Mouse (Mus musculus) naive thymus-derived CD4-positive, alpha-beta T cell, adult 2 months (primary cell): ENCODE data around the gene Klhdc3.
A peak's percentile ranks its signal among the peaks of the same experiment; 100 is the strongest.

Experiments
- DNase-seq: peaks from one replicate; pipeline ENCODE4 v3.0.0-alpha.2; 2011; ENCODE audit warnings: low read depth

Gene Klhdc3

GRCm38 (mm10) chr17:46680760-46681373 is at the start of gene Klhdc3:
Klhdc3 (minus strand) TSS chr17:46680914.
- peak; percentile 98 for DNase-seq

GRCm38 (mm10) chr17:46728904-46729318 is 48.2 kb upstream of the Klhdc3 start, which contains the start of gene Gnmt:
Gnmt (minus strand) TSS chr17:46729168.
- no peak for DNase-seq

- no peak for DNase-seq
Observed at GRCm38 (mm10) chr17:46728496-46728895, 47.8 kb upstream of the Klhdc3 start.

- DNase-seq, result no peak
Observed at GRCm38 (mm10) chr17:46728021-46728420, 47.3 kb upstream of the Klhdc3 start.

DNA sequence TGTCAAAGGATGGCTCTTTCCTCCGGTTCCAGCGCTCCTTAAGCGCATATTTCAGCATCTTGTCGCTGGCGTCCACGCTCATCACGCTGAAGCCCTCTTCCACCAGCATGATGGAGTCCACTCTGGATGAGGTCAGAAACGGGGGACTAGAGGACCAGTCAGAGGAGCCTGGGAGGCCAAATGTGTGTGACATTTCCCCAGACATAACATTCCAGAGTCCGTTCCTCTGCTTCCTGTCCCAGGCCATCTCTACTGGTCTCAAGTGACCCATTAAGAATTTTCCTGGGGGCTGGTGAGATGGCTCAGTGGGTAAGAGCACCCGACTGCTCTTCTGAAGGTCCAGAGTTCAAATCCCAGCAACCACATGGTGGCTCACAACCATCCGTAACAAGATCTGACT is 46.6 kb upstream of the Klhdc3 start:
- no peak for DNase-seq

DNA sequence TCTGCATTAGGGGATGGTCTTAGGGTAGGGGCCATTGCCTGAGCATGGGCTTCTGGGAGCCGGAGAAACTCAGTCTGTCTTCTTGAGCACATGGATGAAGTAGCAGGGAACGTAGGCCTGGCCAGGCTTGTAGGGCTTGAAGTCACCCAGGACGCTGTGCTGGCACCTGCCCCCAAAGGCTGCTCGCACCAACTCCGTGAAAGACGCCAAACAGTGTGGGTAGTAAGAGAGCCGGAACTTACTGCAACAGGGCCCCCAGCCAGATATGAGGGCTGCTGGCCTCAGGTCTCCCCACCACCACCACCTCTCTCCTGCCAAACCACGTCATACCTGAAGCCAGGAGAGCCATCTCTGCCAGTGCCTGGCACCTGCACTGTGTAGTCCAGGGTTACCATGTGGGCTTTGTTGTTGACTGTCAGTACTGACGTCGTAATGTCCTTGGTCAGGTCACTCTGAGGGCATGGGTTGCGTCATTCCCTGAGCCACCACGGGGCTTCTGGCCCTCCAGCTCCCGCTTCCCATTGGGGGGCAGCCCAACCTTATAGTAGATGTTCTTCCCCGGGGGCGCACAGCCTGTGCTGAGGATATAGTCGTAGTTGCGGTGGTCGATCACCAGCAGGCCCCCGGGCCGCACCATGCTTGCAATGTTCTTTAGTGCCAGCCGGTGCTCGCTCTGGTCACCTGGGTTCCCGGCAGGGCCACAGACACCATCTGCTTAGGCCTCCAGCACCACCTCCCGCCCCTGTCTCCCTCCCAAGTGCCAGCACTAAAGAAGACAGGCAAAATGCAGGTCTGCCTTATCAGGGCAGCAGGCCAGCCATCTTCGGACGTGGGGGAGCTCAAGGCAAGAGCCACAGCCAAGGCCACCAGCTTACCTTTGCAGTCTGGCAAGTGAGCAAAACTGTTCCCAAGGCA is 45.3 kb upstream of the Klhdc3 start:
- DNase-seq, result no peak

DNA sequence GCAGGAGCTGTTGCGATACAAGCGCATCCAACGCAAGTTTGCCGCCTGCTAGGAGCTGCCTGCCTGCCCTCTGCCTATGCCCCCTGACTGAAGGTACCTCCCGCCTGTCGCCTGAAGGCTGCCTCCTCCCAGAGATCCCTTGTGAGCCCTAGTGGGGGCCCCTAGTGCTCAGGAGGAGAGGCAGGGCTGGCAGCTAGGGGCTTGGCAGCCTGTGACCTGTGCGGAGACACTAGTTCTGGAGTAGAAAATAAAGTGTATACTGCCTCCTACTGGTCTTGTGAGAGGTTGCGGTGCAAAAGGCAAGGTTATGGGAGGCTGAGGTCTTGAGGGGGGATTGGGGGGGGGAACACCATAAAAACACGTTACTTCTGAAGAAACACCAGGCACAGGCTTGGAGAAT is 44.6 kb upstream of the Klhdc3 start:
- peak; percentile 79 for DNase-seq

DNA sequence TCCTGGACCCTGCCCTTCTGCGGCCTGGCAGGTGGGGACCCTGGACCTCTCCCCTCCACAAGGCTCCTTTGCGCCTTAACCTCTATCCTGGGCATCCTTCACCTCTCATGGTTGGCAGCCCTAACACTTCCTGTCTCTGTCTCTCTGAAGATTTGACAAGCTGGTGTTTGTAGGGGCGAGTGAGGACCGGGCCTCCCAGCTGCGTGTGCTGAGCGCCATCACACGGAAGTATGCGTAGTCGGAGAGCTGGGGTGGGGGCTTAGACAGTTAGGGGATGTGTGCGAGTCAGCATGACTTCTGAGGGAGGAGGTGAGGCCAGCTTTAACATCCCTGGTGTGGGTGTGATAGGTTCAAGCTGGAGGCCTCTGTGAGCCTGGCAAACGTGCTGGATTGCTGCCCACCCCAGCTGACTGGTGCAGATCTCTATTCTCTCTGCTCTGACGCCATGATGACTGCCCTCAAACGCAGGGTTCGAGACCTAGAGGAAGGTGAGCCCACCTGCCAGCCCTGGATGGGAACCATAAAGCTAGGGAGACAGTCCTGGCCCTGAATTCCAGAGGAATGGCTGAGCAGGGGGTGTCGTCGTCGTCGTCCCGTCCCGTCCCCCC is 43.9 kb upstream of the Klhdc3 start:
- no peak for DNase-seq

DNA sequence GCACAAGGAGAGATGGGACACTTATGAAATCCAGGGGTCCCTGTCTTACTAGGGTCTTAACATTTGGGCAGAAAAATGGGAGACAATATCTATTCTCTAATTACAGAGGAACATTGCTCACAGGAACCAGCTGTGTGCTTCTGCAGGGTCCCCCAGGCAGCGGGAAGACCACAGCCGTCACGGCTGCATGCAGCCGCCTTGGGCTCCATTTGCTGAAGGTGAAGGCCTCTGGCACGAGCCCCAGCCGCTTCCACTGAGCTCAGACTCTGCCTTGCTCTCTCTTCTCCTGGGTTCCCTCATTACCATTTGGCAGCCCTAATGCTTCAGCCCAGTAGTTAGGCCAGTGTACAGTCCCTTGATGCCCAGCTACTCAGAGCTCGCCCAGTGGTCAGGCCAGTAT is 40.4 kb upstream of the Klhdc3 start:
- no peak for DNase-seq

DNA sequence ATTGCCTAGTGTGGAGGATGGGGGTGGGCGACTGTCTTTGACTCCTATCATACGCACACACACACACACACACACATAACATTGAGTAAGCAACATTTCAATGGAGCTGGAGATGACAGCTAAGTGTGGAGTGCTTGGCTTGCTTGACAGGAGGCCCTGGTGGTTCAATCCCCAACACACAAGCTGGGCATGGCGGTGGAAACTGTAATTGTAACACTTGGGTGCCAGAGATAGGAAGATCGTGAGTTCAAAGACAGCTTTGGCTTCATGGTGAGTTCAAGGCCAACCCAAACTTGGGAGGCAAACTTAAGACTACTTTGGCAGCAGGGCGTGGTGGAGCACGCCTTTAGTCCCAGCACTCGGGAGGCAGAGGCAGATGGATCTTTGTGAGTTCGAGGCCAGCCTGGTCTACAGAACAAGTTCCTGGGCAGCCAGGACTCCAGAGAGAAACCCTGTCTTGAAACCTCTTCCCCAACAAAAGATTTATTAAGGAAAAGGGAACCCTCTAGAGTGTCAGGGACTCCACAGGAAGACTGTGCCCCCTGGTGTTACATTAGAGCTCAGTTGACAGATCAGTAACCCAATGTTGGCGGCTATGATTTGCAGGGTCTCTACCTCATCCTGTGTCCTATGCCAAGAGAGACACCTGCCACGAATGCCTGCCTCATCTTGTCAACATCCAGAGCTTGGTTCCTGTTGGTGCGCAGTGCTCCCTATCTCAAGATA is 34.2 kb upstream of the Klhdc3 start:
- no peak for DNase-seq

DNA sequence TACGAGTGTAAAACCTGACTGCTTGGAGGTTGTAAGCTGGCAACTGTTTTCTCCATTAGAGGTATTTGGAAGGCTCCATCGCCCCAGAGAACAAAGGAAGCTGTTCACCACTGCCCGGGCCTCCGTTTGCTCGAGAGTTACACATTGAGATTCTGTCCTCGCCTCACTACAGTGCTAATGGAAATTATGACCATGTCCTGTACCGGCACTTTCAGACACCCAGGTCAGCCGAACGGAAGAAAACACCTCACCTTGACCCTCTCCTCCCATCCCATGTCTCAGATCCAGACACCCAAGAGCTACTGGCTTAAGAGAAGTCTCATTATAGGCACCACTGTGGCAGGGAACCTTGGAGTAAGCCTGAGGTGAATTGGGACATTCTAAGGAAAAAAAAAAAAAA is 33.1 kb upstream of the Klhdc3 start:
- no peak for DNase-seq

GRCm38 (mm10) chr17:46712442-46712841 is 31.7 kb upstream of the Klhdc3 start:
- peak; percentile 63 for DNase-seq

DNA sequence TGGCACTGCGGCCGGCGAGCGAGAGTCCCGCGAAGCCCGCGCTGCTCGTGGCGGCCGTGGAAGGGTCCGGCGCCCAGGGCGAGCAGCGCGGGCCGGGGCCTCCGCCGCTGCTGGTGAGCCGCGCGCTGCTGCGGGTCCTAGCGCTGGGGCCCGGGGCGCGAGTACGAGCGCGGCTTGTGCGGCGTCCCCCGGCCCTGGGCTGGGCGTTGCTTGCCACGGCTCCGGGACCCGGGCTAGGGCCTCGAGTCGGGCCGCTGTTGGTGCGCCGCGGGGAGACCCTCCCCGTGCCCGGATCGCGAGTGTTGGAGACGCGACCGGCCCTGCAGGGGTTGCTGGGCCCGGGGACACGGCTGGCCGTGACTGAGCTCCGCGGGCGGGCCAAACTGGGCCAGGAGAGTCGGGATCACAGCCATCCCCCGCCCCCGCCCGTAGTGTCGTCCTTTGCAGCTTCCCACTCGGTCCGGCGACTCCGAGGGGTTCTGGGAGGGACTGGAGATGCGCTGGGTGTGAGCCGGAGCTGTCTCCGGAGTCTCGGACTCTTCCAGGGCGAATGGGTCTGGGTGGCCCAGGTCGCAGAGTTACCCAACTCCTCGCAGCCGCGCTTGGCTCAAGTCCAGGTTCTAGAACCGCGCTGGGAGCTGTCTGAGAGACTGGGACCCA is 31.0 kb upstream of the Klhdc3 start:
- DNase-seq, result no peak

DNA sequence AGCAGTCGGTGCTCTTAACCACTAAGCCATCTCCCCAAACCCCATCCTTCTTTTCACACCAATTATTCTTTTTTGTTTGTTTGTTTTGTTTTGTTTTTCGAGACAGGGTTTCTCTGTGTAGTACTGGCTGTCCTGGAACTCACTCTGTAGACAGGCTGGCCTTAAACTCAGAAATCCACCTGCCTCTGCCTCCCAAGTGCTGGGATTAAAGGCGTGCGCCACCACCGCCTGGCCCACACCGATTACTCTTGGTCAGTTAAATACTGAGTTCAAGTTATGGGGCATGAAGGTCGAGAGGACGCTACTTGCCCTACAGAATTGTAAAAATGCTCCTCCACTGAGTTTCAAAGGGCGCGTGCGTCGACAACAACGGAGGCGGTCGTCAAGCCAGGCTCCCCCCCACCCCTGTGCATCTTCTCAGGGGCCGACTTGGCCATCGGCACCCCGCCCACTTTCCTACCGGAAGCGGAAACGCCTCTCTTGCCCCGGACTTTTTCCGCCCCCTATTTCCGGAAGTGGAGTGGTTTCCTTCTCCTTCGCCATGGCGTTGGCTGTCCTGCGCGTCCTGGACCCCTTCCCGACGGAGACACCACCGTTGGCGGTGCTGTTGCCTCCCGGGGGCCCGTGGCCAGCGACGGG is 30.4 kb upstream of the Klhdc3 start, which contains the start of gene Pex6:
Gene Pex6 (plus strand): TSS at position 505 of the 639 bp plus-strand sequence.
- DNase-seq, result peak; percentile 92

GRCm38 (mm10) chr17:46706375-46707089 is 25.8 kb upstream of the Klhdc3 start:
- DNase-seq, result no peak

GRCm38 (mm10) chr17:46704887-46705835 is 24.4 kb upstream of the Klhdc3 start, which contains the start of gene Ppp2r5d:
Ppp2r5d (minus strand) TSS chr17:46705111.
- peak; percentile 98 for DNase-seq

DNA sequence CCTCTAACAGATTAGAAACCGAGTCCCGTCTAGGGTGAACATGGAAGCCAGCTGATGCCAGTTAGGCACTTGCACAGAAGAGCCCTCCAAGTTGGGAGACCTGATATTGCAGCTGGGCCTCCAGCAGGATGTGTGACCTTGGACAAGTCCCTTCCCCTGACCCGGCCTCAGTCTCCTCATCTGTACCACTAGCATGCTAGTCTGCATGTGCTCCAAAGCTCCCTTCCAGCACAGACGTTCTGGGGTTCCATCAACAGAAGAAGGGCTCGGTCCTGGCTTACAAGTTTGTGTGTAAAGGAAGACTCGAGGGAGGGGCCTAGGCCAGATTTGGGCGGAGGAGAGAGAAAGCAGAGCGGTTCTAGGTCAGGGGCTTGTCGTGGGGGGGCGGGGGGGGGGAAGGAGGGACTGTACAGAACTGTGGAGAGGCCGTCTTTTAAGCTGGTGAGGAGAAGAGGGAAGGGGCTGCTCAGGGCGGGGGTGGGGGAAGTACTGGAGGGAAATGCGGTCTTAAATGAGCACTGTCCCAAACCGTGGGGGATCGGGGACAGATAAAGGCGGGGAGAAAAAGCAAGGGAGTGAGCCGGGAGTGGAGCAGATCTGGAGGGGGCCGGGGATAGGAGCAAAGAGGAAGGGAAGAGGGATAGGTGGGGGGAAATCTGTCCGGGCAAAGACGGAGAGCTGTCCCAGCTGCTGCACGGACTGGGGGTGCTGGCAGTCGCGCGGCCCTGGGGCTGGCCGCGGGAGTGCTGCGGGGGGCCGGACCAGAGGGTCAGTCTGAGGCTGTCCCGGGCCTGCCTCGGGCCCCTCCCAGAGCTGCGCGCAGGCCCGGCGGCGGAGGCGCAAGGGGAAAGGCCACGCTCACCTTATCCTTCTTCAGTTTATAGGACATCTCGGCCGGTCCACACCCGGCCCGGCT is 23.5 kb upstream of the Klhdc3 start:
- peak; percentile 47 for DNase-seq

DNA sequence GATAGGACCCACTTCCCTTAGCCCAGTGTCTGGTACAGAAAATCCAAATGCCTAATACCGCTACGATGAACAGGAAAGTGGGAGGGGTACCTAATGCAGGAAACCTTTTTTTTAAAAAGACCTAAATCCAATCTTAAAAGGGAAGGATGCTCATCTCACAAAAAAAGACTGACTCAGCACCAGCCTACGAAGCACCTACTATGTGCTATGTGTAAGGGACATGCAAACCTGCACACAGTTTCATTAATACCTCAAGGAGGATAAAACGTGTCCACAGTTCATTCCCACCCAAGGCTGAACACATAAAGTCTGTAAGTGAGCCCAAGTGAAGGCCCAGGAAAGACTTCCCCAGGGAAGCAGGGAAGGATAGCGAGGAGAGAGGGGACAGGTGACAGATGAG is 21.8 kb upstream of the Klhdc3 start:
- DNase-seq, result no peak
